ENCODE assay signal across 10 mouse cellular contexts in genomic region chr13:54325814-54326213, GRCm38 (mm10). TPM values are rescaled to one million over a fixed set of nuclear protein-coding genes. Genes with fewer than 3 reads are reported as not detected.
A peak's percentile ranks its signal among the peaks of the same experiment; 100 is the strongest.
DNase-seq lines count a peak whose midpoint lies in the region; ATAC-seq lines count a peak whose summit lies in the region.
"Had no signal": no experiment of that assay in that cellular context is flagged by ENCODE, and none has a peak within 500 bp of the region (broad histone marks: within the 10 kb centered on the region; RNA-seq: fewer than 3 reads in every experiment).

No protein-coding gene starts in this region.

- no peak overlapping the region for H3K9ac ChIP-seq in midbrain, embryonic 12.5 days (replicated peaks)
- H3K9ac ChIP-seq: liver, postnatal 0 days; stomach, embryonic 15.5 days had no signal

- ATAC-seq in midbrain, embryonic 12.5 days (ENCODE audit: low FRiP score, low read depth) = peak; percentile 73
- ATAC-seq: liver, postnatal 0 days had no signal

- H3K4me2 ChIP-seq in midbrain, embryonic 12.5 days (replicated peaks) = peak overlapping the region; percentile 26; the same call in 1 of the 2 replicates
- H3K4me2 ChIP-seq: stomach, embryonic 15.5 days had no signal

- H3K27ac ChIP-seq in midbrain, embryonic 12.5 days (replicated peaks) = peak overlapping the region; percentile 76
- H3K27ac ChIP-seq in heart, embryonic 10.5 days = no peak overlapping the region
- H3K27ac ChIP-seq: stomach, embryonic 15.5 days had no signal

- no peak overlapping the region for H3K4me3 ChIP-seq in midbrain, embryonic 12.5 days
- no peak overlapping the region for H3K4me3 ChIP-seq in heart, embryonic 10.5 days
- H3K4me3 ChIP-seq: stomach, embryonic 15.5 days had no signal

- WGBS in midbrain, embryonic 12.5 days = 20% methylated on average over 7 of the region's 7 CpGs
- WGBS in heart, embryonic 10.5 days = 51% methylated on average over 7 of the region's 7 CpGs

- H3K27me3 ChIP-seq in midbrain, embryonic 12.5 days = peaks cover 6% of the 10 kb centered on the region; the same call in 1 of the 2 replicates
- H3K27me3 ChIP-seq in heart, embryonic 10.5 days (ENCODE audit: insufficient read depth, poor library complexity, severe bottlenecking) = peaks cover 21% of the 10 kb centered on the region; the same call in 1 of the 2 replicates
- H3K27me3 ChIP-seq: stomach, embryonic 15.5 days had no signal

- H3K4me1 ChIP-seq in midbrain, embryonic 12.5 days = peaks cover 74% of the 10 kb centered on the region
- peaks cover 22% of the 10 kb centered on the region for H3K4me1 ChIP-seq in heart, embryonic 10.5 days
- H3K4me1 ChIP-seq: stomach, embryonic 15.5 days had no signal

- no peaks in the 10 kb centered on the region for H3K9me3 ChIP-seq in midbrain, embryonic 12.5 days
- H3K9me3 ChIP-seq in heart, embryonic 10.5 days = no peaks in the 10 kb centered on the region
- H3K9me3 ChIP-seq: stomach, embryonic 15.5 days had no signal

- H3K36me3 ChIP-seq in midbrain, embryonic 12.5 days = no peaks in the 10 kb centered on the region
- H3K36me3 ChIP-seq in heart, embryonic 10.5 days = no peaks in the 10 kb centered on the region
- H3K36me3 ChIP-seq: stomach, embryonic 15.5 days had no signal

- peak; percentile 23 for DNase-seq in ovary, adult 18-20 months (ENCODE audit: low spot score)
- no peak for DNase-seq in ovary, postnatal 14 days (ENCODE audit: low spot score)
- peak; percentile 44 for DNase-seq in gonadal fat pad, adult 2 months (ENCODE audit: low read depth)
- no peak for DNase-seq in heart, adult 11 months
- no peak for DNase-seq in heart, embryonic 10.5 days (ENCODE audit: low spot score)
- DNase-seq in kidney, postnatal 4 days = no peak
- DNase-seq: kidney, postnatal 10 days; liver, postnatal 0 days had no signal

RNA-seq across cellular contexts. Expression of gene Cplx2, which starts 45.3 kb away (rescaled TPM):
- 5.9 and 7.3 TPM in 2 replicates for polyA plus RNA-seq in gonadal fat pad, adult 2 months (2012; rRNA removed)
- 22.0 and 22.6 TPM in 2 replicates for polyA plus RNA-seq in midbrain, embryonic 12.5 days (2016; fragmentation: Nextera tagmentation; extraction: Ambion mirVana)
- 2.5 and 3.0 TPM in 2 replicates for polyA plus RNA-seq in heart, embryonic 10.5 days (2016; fragmentation: Nextera tagmentation; extraction: Ambion mirVana)

Comparison
In these comparisons a context has a peak if more than half of its experiments do, and no peak if none do; other contexts are left out.
1. DNase-seq: peak in ovary, adult 18-20 months (single experiment) and gonadal fat pad, adult 2 months (single experiment); none in ovary, postnatal 14 days (single experiment), heart, adult 11 months (single experiment), heart, embryonic 10.5 days (single experiment) and kidney, postnatal 4 days (0 of 2).